Mouse (Mus musculus): ENCODE data around the gene Odf4.

Gene Odf4

DNA sequence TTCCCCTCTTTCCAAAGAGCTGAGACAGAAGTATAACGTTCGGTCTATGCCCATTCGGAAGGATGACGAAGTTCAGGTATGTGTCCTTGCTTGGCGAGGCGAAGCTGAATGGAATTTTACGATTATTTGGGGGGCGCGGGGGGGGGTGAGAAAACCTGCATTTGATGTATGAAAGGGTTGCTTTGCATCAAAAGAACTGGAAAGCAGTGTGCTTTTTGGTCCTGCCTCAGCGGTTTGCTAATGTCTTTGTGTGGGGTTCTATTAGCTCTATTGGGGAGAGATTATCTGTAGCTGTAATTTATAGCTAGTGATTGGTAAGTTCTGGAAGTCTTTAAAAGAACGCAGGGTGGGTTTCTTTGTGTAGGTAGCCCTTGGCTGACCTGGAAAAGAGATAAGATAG is 24.5 kb downstream of the Odf4 start:
- no peak for DNase-seq (ENCODE audit: low spot score)

DNA sequence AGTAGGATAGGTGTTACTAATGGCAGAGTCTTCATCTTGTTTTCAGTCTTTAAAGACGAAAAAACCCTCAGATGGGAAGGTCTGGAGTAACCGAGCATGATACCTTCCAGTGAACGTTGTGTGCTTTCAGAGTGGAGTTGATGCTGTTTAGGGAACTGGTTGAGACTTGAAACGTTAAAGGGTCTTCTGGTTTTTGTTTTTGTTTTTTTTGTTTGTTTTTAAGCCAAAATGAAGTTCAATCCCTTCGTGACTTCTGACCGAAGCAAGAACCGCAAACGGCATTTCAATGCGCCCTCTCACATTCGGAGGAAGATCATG is 24.9 kb downstream of the Odf4 start:
- DNase-seq (ENCODE audit: low spot score): no peak

- peak; percentile 97 for DNase-seq (ENCODE audit: low spot score)
Observed at GRCm38 (mm10) chr11:68901351-68902046, 25.4 kb downstream of the Odf4 start, which contains the start of gene Rpl26. Rpl26 (plus strand) TSS chr11:68901583.

- peak; percentile 5 for DNase-seq (ENCODE audit: low spot score)
Observed at GRCm38 (mm10) chr11:68900519-68901350, 26.1 kb downstream of the Odf4 start.

DNA sequence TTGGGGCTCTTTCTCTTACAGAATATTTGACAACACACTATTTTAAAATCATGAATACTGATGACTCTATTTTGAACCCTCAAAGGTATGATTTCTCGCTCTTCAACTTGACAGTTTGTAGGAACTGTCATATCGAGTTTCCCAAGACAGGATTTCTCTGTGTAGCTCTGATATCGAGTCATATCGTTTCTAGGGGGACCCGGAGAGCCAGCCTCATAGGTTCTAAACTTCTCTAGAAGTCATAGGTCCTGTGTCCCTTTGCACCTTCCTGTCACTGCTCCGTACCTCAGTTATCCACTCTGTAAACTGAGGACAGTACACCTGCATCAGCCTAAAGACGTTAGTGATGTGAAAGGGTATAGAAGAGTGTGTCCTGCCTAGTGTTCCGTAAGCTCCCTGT is 27.1 kb downstream of the Odf4 start:
- DNase-seq (ENCODE audit: low spot score): no peak

DNA sequence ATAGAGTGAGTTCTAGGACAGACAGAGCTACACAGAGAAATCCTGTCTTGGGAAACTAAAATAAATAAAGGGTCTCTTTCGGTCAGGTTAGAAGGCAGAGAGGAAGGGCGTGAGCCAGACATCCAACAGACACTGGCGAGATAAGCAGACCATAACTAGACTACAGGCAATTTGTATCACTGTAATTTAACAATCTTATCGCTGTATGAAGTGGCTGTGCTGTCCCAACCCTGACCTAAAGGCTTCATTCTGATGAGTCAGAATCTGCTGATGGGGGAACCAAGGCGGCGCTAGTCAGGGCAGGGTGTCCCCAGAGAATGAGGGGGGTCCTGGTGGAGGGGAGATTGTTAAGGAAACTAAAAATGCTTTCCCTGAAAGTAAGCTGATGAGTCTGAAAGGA is 28.1 kb downstream of the Odf4 start:
- no peak for DNase-seq (ENCODE audit: low spot score)

- no peak for DNase-seq (ENCODE audit: low spot score)
Observed at GRCm38 (mm10) chr11:68897838-68898237, 29.0 kb downstream of the Odf4 start.

GRCm38 (mm10) chr11:68897120-68897519 is 29.8 kb downstream of the Odf4 start:
- peak; percentile 60 for DNase-seq (ENCODE audit: low spot score)

GRCm38 (mm10) chr11:68896247-68896646 is 30.6 kb downstream of the Odf4 start:
- DNase-seq (ENCODE audit: low spot score): no peak

GRCm38 (mm10) chr11:68893911-68894464 is 32.9 kb downstream of the Odf4 start:
- no peak for DNase-seq (ENCODE audit: low spot score)

GRCm38 (mm10) chr11:68892233-68892832 is 34.5 kb downstream of the Odf4 start:
- DNase-seq (ENCODE audit: low spot score): no peak

- DNase-seq (ENCODE audit: low spot score): no peak
Observed at GRCm38 (mm10) chr11:68891823-68892222, 35.1 kb downstream of the Odf4 start.

DNA sequence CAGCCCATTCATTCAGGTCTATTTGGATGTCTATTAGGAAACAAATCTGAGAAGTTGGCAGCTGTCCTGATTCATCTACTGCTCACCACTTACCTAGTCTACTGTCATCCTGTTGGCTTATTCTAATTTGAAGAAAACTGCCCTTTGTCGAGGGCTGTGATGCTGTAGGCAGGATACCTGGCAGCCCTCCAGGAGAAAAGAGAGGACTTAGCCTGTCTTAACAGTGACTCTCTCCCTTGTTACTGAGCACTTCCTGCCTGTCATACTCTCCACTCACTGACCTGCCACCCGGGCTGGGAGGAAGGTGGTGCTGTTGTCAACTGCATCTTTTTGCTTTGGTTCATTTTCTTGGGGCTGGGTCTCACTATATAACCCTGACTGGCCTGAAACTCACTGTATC is 36.3 kb downstream of the Odf4 start:
- DNase-seq (ENCODE audit: low spot score): no peak

GRCm38 (mm10) chr11:68888653-68889052 is 38.2 kb downstream of the Odf4 start:
- no peak for DNase-seq (ENCODE audit: low spot score)

GRCm38 (mm10) chr11:68888253-68888652 is 38.6 kb downstream of the Odf4 start, which contains the start of gene Rnf222:
Rnf222 (plus strand) TSS chr11:68888553.
- DNase-seq (ENCODE audit: low spot score): no peak

DNA sequence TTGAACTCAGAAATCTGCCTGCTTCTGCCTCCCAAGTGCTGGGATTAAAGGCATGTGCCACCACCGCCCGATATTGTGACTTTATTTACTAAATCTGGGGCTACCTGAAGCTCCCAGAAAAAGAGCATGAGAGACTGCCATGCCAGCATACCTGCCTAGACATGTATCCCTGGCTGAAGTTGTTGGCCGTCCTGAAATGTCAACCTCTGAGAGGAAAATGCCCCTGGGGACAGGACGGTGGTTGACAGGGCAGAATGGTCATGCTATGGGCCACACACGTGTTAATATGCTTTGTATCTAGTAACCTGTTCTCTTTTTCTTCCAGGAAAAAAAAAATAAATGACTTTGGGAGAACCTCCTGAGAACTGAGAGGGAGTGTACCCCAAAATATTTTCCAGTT is 40.8 kb downstream of the Odf4 start:
- DNase-seq (ENCODE audit: low spot score): no peak

- DNase-seq (ENCODE audit: low spot score): no peak
Observed at GRCm38 (mm10) chr11:68884368-68884767, 42.5 kb downstream of the Odf4 start.

DNA sequence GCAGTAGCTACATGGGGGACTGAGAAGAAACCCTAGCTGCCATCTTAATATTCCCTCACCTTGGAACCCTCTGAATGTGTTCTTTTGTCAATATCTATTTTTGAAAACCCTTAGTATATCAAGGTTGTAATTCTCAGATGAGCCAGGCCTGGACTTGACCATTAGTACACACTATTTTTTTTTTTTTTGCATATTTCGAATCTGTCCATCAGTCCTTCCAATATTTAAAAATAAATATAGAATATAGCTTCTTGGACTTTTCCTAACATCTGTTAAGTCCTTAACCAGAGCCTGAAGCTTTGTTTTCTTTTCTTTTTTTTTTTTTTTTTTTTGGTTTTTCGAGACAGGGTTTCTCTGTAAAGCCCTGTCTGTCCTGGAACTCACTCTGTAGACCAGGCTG is 43.0 kb downstream of the Odf4 start:
- no peak for DNase-seq (ENCODE audit: low spot score)

- DNase-seq (ENCODE audit: low spot score): no peak
Observed at GRCm38 (mm10) chr11:68882107-68882506, 44.8 kb downstream of the Odf4 start.

DNA sequence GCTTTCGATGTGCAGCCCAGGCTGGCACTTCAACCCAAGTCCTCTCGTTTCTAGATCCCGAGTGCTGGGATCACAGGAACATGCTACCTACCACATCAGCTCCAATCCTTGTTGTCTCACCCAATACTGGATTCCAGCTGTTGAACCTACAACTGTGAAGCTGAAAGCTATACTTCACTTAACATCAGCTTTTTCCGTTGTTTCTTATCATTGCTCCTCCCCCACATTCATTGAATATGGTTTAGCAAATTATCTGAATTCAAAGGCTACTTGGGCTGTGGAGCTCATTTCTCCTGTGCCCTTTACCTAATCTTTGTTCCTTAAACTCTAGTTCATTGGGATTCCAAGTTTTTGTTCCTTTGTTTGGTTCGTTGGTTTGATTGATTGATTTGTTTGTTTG is 48.1 kb downstream of the Odf4 start:
- DNase-seq (ENCODE audit: low spot score): no peak

DNA sequence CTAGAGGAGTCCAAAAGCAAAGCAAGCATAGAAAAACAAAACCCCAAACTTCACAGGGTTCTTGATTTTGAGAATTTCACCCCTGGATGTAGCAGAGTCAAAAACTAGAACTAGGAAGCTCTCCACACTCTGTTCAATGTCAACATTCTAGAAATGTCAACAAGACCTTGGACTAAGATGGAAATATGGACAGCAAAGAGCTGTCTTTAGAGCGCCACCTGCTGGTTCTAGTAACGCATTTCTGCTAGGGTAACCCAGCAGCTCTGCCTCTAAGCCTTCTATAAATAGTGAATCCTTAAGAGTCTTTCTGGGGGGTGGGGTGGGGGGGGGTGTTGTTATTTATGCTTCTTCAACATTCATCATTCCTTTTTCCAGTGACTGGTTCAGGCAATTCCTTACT is 52.0 kb downstream of the Odf4 start:
- DNase-seq (ENCODE audit: low spot score): peak; percentile 47

Data from T-cell, adult 2 months (primary cell).